Mouse (Mus musculus): ENCODE measurements around the gene Foxp1. TPM values are rescaled to one million over a fixed set of nuclear protein-coding genes. Genes with fewer than 3 reads are reported as not detected.
A peak's percentile ranks its signal among the peaks of the same experiment; 100 is the strongest.

Gene Foxp1
- polyA plus RNA-seq, 1 experiment from 2014 or later = 190 TPM

DNA sequence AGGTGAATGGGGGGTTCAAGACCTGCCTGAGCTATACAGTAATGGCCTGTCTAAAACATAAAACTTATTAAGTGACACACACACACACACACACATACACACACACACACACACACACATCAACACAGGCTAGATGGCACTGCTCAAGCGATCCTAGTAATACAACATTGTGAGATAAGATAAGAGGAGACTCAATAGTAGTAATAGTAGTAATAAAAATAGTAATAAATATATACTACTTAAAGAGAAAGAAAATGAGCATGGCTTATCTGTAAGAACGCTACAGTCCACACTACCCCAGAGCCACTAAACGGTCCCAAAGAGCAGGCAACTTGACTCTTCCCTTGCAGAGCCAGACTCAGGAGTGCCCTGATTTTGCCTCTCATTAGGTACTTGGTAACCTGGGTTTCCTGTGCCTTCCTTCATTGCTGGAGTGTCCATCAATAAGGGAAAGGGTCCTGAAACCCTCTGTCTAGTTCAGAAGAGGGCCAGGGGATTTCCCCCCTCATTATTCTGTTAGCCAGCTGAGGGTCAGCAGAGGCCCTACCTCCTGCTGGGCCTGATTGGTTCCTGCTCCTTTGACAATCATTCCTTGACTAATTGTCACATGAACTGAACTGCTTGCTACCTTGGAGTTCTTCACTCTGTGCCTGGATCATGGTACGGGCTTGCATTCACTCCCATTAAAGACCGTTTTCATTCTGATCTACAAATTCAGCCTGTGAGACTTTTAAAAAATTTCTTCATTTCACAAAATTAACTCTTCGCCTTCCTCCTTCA is 480.2 kb downstream of the Foxp1 start:
- no peak overlapping the region for H3K27ac ChIP-seq (ENCODE audit: low read length)
- no peak overlapping the region for H3K4me3 ChIP-seq (ENCODE audit: low read depth, low read length)
- no peaks in the 10 kb centered on the region for H3K36me3 ChIP-seq (ENCODE audit: control insufficient read depth, insufficient read depth, low read length)
- H3K27me3 ChIP-seq (ENCODE audit: control insufficient read depth, insufficient read depth, low read length) = no peaks in the 10 kb centered on the region
- no peak overlapping the region for H3K9ac ChIP-seq (replicated peaks; ENCODE audit: low read depth, low read length)
- H3K4me2 ChIP-seq (replicated peaks; ENCODE audit: low read depth, low read length) = no peak overlapping the region
- no peaks in the 10 kb centered on the region for H3K9me3 ChIP-seq (ENCODE audit: control insufficient read depth, low read depth, low read length)
- no peak for ATAC-seq (ENCODE audit: insufficient number of reproducible peaks, insufficient read depth, low FRiP score, low read depth)
- WGBS = 83% methylated on average over 6 of the region's 6 CpGs
- peaks cover 15% of the 10 kb centered on the region; the same call in 1 of the 2 replicates for H3K4me1 ChIP-seq (ENCODE audit: control insufficient read depth, insufficient read depth, low read length)

- Histone ChIP-seq H3K4me2 (replicated peaks; ENCODE audit: low read depth, low read length) (no peak overlapping the region), H3K4me3 (ENCODE audit: low read depth, low read length) (no peak overlapping the region), H3K36me3 (ENCODE audit: control insufficient read depth, insufficient read depth, low read length) (no peaks in the 10 kb centered on the region), H3K4me1 (ENCODE audit: control insufficient read depth, insufficient read depth, low read length) (peaks cover 16% of the 10 kb centered on the region; the same call in 1 of the 2 replicates), H3K27me3 (ENCODE audit: control insufficient read depth, insufficient read depth, low read length) (no peaks in the 10 kb centered on the region), H3K9me3 (ENCODE audit: control insufficient read depth, low read depth, low read length) (no peaks in the 10 kb centered on the region), H3K9ac (replicated peaks; ENCODE audit: low read depth, low read length) (no peak overlapping the region), H3K27ac (ENCODE audit: low read length) (no peak overlapping the region)
- 79% methylated on average over 2 of the region's 2 CpGs for WGBS
- ATAC-seq (ENCODE audit: insufficient number of reproducible peaks, insufficient read depth, low FRiP score, low read depth) = no peak
Observed at GRCm38 (mm10) chr6:99038977-99039376, 483.5 kb downstream of the Foxp1 start.

DNA sequence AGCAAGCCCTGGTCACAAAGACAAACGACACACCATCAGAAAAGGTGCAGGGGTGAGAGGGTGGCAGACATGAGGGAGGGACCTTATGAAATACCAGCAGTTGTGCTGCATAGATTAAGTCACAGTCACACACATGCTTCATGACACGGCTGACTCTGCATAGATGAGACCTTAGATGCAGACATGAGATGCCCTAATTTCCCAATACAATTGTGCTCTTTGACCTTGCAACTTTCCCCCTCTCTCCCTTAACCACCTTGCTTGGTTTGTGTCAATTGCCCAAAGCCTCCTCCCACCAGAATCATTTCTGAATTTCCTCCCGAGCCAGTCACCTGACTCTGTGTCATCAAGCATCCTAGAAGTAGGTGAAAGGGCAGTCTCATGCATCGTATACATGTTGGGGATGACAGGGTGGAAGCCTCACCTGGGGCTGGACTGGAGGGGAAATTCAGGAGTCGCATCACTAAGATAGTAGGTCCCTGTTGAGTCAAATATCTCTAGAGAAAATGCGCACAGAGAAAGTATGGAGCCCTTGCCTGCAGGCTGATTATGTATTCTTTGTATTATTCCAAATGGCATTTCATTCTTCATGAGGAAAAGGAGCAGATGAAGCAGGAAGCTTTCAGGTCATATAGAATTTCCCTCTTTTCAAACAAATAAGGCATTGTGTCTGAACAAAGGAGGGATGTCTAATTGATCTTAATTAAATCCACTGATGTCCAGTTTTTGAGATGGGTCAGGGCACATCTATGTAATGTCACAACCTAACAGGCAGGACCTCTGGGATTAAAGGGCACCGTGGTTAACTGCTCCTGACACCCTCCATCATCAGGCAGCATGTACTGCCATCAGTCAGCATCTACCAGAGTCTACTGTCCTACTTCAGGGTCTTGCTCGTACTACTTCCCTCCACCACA is 486.8 kb downstream of the Foxp1 start:
- no peaks in the 10 kb centered on the region for H3K27me3 ChIP-seq (ENCODE audit: control insufficient read depth, insufficient read depth, low read length)
- no peak overlapping the region for H3K9ac ChIP-seq (replicated peaks; ENCODE audit: low read depth, low read length)
- H3K4me1 ChIP-seq (ENCODE audit: control insufficient read depth, insufficient read depth, low read length) = peaks cover 19% of the 10 kb centered on the region
- no peak overlapping the region for H3K27ac ChIP-seq (ENCODE audit: low read length)
- H3K4me2 ChIP-seq (replicated peaks; ENCODE audit: low read depth, low read length) = no peak overlapping the region
- no peak overlapping the region for H3K4me3 ChIP-seq (ENCODE audit: low read depth, low read length)
- 81% methylated on average over 8 of the region's 8 CpGs for WGBS
- no peaks in the 10 kb centered on the region for H3K9me3 ChIP-seq (ENCODE audit: control insufficient read depth, low read depth, low read length)
- ATAC-seq (ENCODE audit: insufficient number of reproducible peaks, insufficient read depth, low FRiP score, low read depth) = no peak
- no peaks in the 10 kb centered on the region for H3K36me3 ChIP-seq (ENCODE audit: control insufficient read depth, insufficient read depth, low read length)

GRCm38 (mm10) chr6:99033062-99033461 is 489.5 kb downstream of the Foxp1 start:
- Histone ChIP-seq H3K27ac (ENCODE audit: low read length) (no peak overlapping the region), H3K4me2 (replicated peaks; ENCODE audit: low read depth, low read length) (no peak overlapping the region)

DNA sequence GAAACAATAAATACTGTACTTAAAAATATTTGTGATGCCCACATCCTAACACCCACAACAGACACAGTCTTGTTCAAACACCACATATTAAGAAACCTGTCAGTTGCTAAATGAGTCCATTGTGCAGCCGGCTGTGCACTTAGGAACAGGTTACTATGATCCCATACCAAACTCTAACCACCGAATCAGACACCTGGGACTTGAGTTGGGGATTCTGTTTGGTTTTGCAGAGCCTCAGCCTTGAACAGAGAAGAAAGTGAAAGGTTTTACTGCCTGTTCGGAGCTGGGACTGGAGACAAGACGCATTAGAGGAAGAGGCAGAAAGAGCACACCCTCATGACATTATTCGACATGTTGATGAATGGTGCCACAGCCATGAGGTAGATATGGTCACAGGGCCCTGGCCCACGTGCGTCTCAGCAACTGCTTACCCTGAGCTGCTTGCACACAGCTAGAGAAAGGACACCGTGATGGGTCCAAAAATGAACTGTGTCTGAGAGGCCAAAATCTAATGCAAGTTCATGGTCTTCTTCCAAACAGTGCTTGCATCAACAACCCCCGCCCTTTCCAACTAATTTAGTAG is 491.1 kb downstream of the Foxp1 start:
- peaks cover 25% of the 10 kb centered on the region for H3K4me1 ChIP-seq (ENCODE audit: control insufficient read depth, insufficient read depth, low read length)
- H3K4me3 ChIP-seq (ENCODE audit: low read depth, low read length) = no peak overlapping the region
- no peak overlapping the region for H3K9ac ChIP-seq (replicated peaks; ENCODE audit: low read depth, low read length)
- no peaks in the 10 kb centered on the region for H3K9me3 ChIP-seq (ENCODE audit: control insufficient read depth, low read depth, low read length)
- H3K4me2 ChIP-seq (replicated peaks; ENCODE audit: low read depth, low read length) = no peak overlapping the region
- 38% methylated on average over 9 of the region's 9 CpGs for WGBS
- H3K27ac ChIP-seq (ENCODE audit: low read length) = no peak overlapping the region
- H3K36me3 ChIP-seq (ENCODE audit: control insufficient read depth, insufficient read depth, low read length) = no peaks in the 10 kb centered on the region
- no peaks in the 10 kb centered on the region for H3K27me3 ChIP-seq (ENCODE audit: control insufficient read depth, insufficient read depth, low read length)
- ATAC-seq (ENCODE audit: insufficient number of reproducible peaks, insufficient read depth, low FRiP score, low read depth) = no peak

More at GRCm38 (mm10) chr6:99033062-99033461, 489.5 kb downstream of the Foxp1 start:
- WGBS = 28% methylated on average over 6 of the region's 6 CpGs
- no peaks in the 10 kb centered on the region for H3K9me3 ChIP-seq (ENCODE audit: control insufficient read depth, low read depth, low read length)
- ATAC-seq (ENCODE audit: insufficient number of reproducible peaks, insufficient read depth, low FRiP score, low read depth) = no peak
- no peaks in the 10 kb centered on the region for H3K27me3 ChIP-seq (ENCODE audit: control insufficient read depth, insufficient read depth, low read length)
- no peak overlapping the region for H3K9ac ChIP-seq (replicated peaks; ENCODE audit: low read depth, low read length)
- H3K36me3 ChIP-seq (ENCODE audit: control insufficient read depth, insufficient read depth, low read length) = no peaks in the 10 kb centered on the region
- peaks cover 25% of the 10 kb centered on the region for H3K4me1 ChIP-seq (ENCODE audit: control insufficient read depth, insufficient read depth, low read length)
- H3K4me3 ChIP-seq (ENCODE audit: low read depth, low read length) = no peak overlapping the region

DNA sequence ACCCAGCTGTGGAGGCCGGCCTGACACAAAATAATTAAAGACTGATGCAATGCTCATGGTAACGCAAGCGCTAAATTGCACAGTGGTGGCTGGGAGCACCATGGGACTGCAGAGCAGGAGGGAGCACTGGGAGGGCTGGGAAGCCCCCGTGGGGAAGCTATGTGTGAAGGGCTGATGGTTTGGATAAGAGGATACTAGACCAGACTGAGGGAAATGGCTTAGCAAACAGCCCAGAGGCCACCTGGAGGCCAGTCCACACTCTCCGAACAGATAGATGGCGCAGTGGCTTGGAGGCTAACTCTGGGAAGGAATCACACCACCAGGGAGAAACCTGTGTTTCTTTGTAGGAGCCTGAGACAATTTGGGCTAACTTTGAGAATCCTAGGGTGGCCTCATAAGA is 492.3 kb downstream of the Foxp1 start:
- no peak for ATAC-seq (ENCODE audit: insufficient number of reproducible peaks, insufficient read depth, low FRiP score, low read depth)
- no peaks in the 10 kb centered on the region for H3K36me3 ChIP-seq (ENCODE audit: control insufficient read depth, insufficient read depth, low read length)
- no peak overlapping the region for H3K4me2 ChIP-seq (replicated peaks; ENCODE audit: low read depth, low read length)
- H3K9me3 ChIP-seq (ENCODE audit: control insufficient read depth, low read depth, low read length) = no peaks in the 10 kb centered on the region
- peaks cover 35% of the 10 kb centered on the region for H3K4me1 ChIP-seq (ENCODE audit: control insufficient read depth, insufficient read depth, low read length)
- WGBS = 54% methylated on average over 6 of the region's 6 CpGs
- no peak overlapping the region; the same call in 1 of the 2 replicates for H3K27ac ChIP-seq (ENCODE audit: low read length)
- no peak overlapping the region for H3K4me3 ChIP-seq (ENCODE audit: low read depth, low read length)
- H3K9ac ChIP-seq (replicated peaks; ENCODE audit: low read depth, low read length) = no peak overlapping the region
- H3K27me3 ChIP-seq (ENCODE audit: control insufficient read depth, insufficient read depth, low read length) = no peaks in the 10 kb centered on the region

GRCm38 (mm10) chr6:99029438-99029837 is 493.1 kb downstream of the Foxp1 start:
- 39% methylated on average over 5 of the region's 5 CpGs for WGBS
- no peak for ATAC-seq (ENCODE audit: insufficient number of reproducible peaks, insufficient read depth, low FRiP score, low read depth)

GRCm38 (mm10) chr6:99028989-99029305 is 493.6 kb downstream of the Foxp1 start:
- H3K27ac ChIP-seq (ENCODE audit: low read length) = peak overlapping the region; percentile 96
- peak overlapping the region; percentile 85 for H3K4me3 ChIP-seq (ENCODE audit: low read depth, low read length)
- WGBS = 7% methylated on average over 6 of the region's 6 CpGs
- ATAC-seq (ENCODE audit: insufficient number of reproducible peaks, insufficient read depth, low FRiP score, low read depth) = no peak
- H3K27me3 ChIP-seq (ENCODE audit: control insufficient read depth, insufficient read depth, low read length) = no peaks in the 10 kb centered on the region
- peak overlapping the region; percentile 81 for H3K9ac ChIP-seq (replicated peaks; ENCODE audit: low read depth, low read length)
- H3K36me3 ChIP-seq (ENCODE audit: control insufficient read depth, insufficient read depth, low read length) = no peaks in the 10 kb centered on the region
- H3K4me2 ChIP-seq (replicated peaks; ENCODE audit: low read depth, low read length) = peak overlapping the region; percentile 90
- H3K4me1 ChIP-seq (ENCODE audit: control insufficient read depth, insufficient read depth, low read length) = peaks cover 32% of the 10 kb centered on the region
- H3K9me3 ChIP-seq (ENCODE audit: control insufficient read depth, low read depth, low read length) = no peaks in the 10 kb centered on the region

More at GRCm38 (mm10) chr6:99029438-99029837, 493.1 kb downstream of the Foxp1 start:
- Histone ChIP-seq H3K27me3 (ENCODE audit: control insufficient read depth, insufficient read depth, low read length) (no peaks in the 10 kb centered on the region), H3K4me1 (ENCODE audit: control insufficient read depth, insufficient read depth, low read length) (peaks cover 36% of the 10 kb centered on the region), H3K4me2 (replicated peaks; ENCODE audit: low read depth, low read length) (no peak overlapping the region), H3K9ac (replicated peaks; ENCODE audit: low read depth, low read length) (no peak overlapping the region), H3K36me3 (ENCODE audit: control insufficient read depth, insufficient read depth, low read length) (no peaks in the 10 kb centered on the region), H3K4me3 (ENCODE audit: low read depth, low read length) (no peak overlapping the region), H3K27ac (ENCODE audit: low read length) (no peak overlapping the region), H3K9me3 (ENCODE audit: control insufficient read depth, low read depth, low read length) (no peaks in the 10 kb centered on the region)

Data from stomach, embryonic 14.5 days (tissue).